Mouse (Mus musculus) cortical plate, adult 2 months (tissue): ENCODE measurements at regions not wholly inside any gene's neighbourhood (a gene's known extent, or its start where the extent isn't known, plus 50 kb on each side); places are given as distances from the start of the nearest gene placed in this dataset.

Experiments used
- H3K27ac ChIP-seq: fragments of 200-500 bp; 2 replicates; pipeline ENCODE4 v1.5.1; 2012; ENCODE audit warnings: low read length, control low read depth, inconsistent platforms; ENCODE audit not compliant: insufficient read depth
- H3K4me1 ChIP-seq: fragments of 200-500 bp; 2 replicates; pipeline ENCODE4 v1.6.1; 2011; ENCODE audit warnings: low read length; ENCODE audit not compliant: control insufficient read depth, insufficient read depth
- H3K4me3 ChIP-seq: fragments of 200-500 bp; 2 replicates; pipeline ENCODE4 v1.5.1; 2011; ENCODE audit warnings: mild to moderate bottlenecking, low read length, control low read depth; ENCODE audit not compliant: insufficient read depth
- CTCF ChIP-seq: fragments of 200-500 bp; IDR thresholded peaks from 2 replicates; pipeline ENCODE4 v1.5.1; 2011; ENCODE audit warnings: mild to moderate bottlenecking, control low read depth, low read length; ENCODE audit not compliant: insufficient read depth; ENCODE audit errors: extremely low read depth
- POLR2A ChIP-seq: fragments of 200-500 bp; IDR thresholded peaks from 2 replicates; pipeline ENCODE4 v1.6.1; 2011; ENCODE audit warnings: mild to moderate bottlenecking, low read length, control low read depth; ENCODE audit not compliant: insufficient read depth; ENCODE audit errors: extremely low read depth

GRCm38 (mm10) chr6:49637654-49638053 is 184.9 kb upstream of the Npy start:
- TF ChIP-seq POLR2A (no peak), CTCF (no peak)
- H3K4me3 ChIP-seq: no peak overlapping the region
- peaks cover 2% of the 10 kb centered on the region for H3K4me1 ChIP-seq
- H3K27ac ChIP-seq: no peak overlapping the region

- Histone ChIP-seq H3K27ac (no peak overlapping the region), H3K4me1 (peaks cover 2% of the 10 kb centered on the region; the same call in 1 of the 2 replicates), H3K4me3 (no peak overlapping the region)
- TF ChIP-seq POLR2A (no peak), CTCF (no peak)
Measured at GRCm38 (mm10) chr6:49641256-49641655, 181.3 kb upstream of the Npy start.

- TF ChIP-seq POLR2A: no peak
- TF ChIP-seq CTCF: no peak
- Histone ChIP-seq H3K4me1 (no peaks in the 10 kb centered on the region), H3K27ac (no peak overlapping the region), H3K4me3 (no peak overlapping the region)
Measured at GRCm38 (mm10) chr6:49654541-49655130, 167.9 kb upstream of the Npy start.

GRCm38 (mm10) chr6:49655241-49655640 is 167.3 kb upstream of the Npy start:
- no peak overlapping the region for H3K27ac ChIP-seq
- H3K4me3 ChIP-seq: no peak overlapping the region
- H3K4me1 ChIP-seq: no peaks in the 10 kb centered on the region
- no peak for TF ChIP-seq POLR2A
- TF ChIP-seq CTCF: no peak

GRCm38 (mm10) chr6:49656359-49657280 is 165.9 kb upstream of the Npy start:
- TF ChIP-seq POLR2A: no peak
- TF ChIP-seq CTCF: no peak
- Histone ChIP-seq H3K4me1 (no peaks in the 10 kb centered on the region), H3K27ac (no peak overlapping the region), H3K4me3 (no peak overlapping the region)

GRCm38 (mm10) chr6:49657988-49658387 is 164.5 kb upstream of the Npy start:
- H3K4me3 ChIP-seq: no peak overlapping the region
- H3K4me1 ChIP-seq: no peaks in the 10 kb centered on the region
- no peak for TF ChIP-seq CTCF
- no peak for TF ChIP-seq POLR2A
- no peak overlapping the region for H3K27ac ChIP-seq

GRCm38 (mm10) chr6:49670991-49671390 is 151.5 kb upstream of the Npy start:
- no peak for TF ChIP-seq CTCF
- TF ChIP-seq POLR2A: no peak
- no peak overlapping the region for H3K27ac ChIP-seq
- 0 out of 2 replicates have a peak, but pooled peaks cover 2% of the 10 kb centered on the region for H3K4me1 ChIP-seq
- H3K4me3 ChIP-seq: no peak overlapping the region

- H3K27ac ChIP-seq: no peak overlapping the region
- TF ChIP-seq POLR2A (no peak), CTCF (no peak)
- 0 out of 2 replicates have a peak, but pooled peaks cover 2% of the 10 kb centered on the region for H3K4me1 ChIP-seq
- H3K4me3 ChIP-seq: no peak overlapping the region
Measured at GRCm38 (mm10) chr6:49671912-49672311, 150.6 kb upstream of the Npy start.

- no peak for TF ChIP-seq POLR2A
- TF ChIP-seq CTCF: no peak
- H3K4me3 ChIP-seq: no peak overlapping the region
- no peak overlapping the region for H3K27ac ChIP-seq
- H3K4me1 ChIP-seq: no peaks in the 10 kb centered on the region
Measured at GRCm38 (mm10) chr6:49686776-49687175, 135.7 kb upstream of the Npy start.

GRCm38 (mm10) chr6:49692032-49692539 is 130.4 kb upstream of the Npy start:
- TF ChIP-seq CTCF (no peak), POLR2A (no peak)
- H3K27ac ChIP-seq: no peak overlapping the region
- H3K4me3 ChIP-seq: no peak overlapping the region
- no peaks in the 10 kb centered on the region for H3K4me1 ChIP-seq
